Mouse (Mus musculus) midbrain, postnatal 0 days (tissue): Measurements from ENCODE around the gene Coa4. TPM values are rescaled to one million over a fixed set of nuclear protein-coding genes. Genes with fewer than 3 reads are reported as not detected.
A peak's percentile ranks its signal among the peaks of the same experiment; 100 is the strongest.

Experiments used
- ATAC-seq: fragments of 200-750 bp; cut with Nextera tagmentation; 2 replicates; pipeline ENCODE4 v1.8.0; 2017; ENCODE audit warnings: moderate number of reproducible peaks, mild to moderate bottlenecking, moderate TSS enrichment, moderate library complexity; ENCODE audit not compliant: low FRiP score
- DNase-seq: peaks from one replicate; pipeline ENCODE4 v3.0.0-alpha.2; 2015; ENCODE audit warnings: low spot score
- H3K27ac ChIP-seq: fragments of 300-500 bp; sonication (generic); 2 replicates; pipeline ENCODE4 v1.5.1; 2014; ENCODE audit warnings: low read depth, mild to moderate bottlenecking, low read length, mixed read lengths
- H3K27me3 ChIP-seq: fragments of 300-500 bp; sonication (generic); 2 replicates; pipeline ENCODE4 v1.6.1; 2014; ENCODE audit warnings: low read length, control low read depth, mixed read lengths; ENCODE audit not compliant: insufficient read depth
- H3K36me3 ChIP-seq: fragments of 300-500 bp; sonication (generic); 2 replicates; pipeline ENCODE4 v1.6.1; 2014; ENCODE audit warnings: low read length, control low read depth, mixed read lengths; ENCODE audit not compliant: insufficient read depth
- H3K4me1 ChIP-seq: fragments of 300-500 bp; sonication (generic); 2 replicates; pipeline ENCODE4 v1.6.1; 2014; ENCODE audit warnings: mild to moderate bottlenecking, control low read depth, antibody characterized with exemption, low read length, mixed read lengths; ENCODE audit not compliant: insufficient read depth
- H3K4me2 ChIP-seq: fragments of 300-500 bp; sonication (generic); 2 replicates; pipeline ENCODE4 v1.6.1; 2014; ENCODE audit warnings: low read depth, mild to moderate bottlenecking, low read length, mixed read lengths; ENCODE audit not compliant: poor library complexity, severe bottlenecking
- H3K4me3 ChIP-seq: fragments of 300-500 bp; sonication (generic); 2 replicates; pipeline ENCODE4 v1.5.1; 2014; ENCODE audit warnings: low read depth, mild to moderate bottlenecking, low read length, moderate library complexity
- H3K9ac ChIP-seq: fragments of 300-500 bp; sonication (generic); replicated peaks from 2 replicates; pipeline ENCODE4 v1.6.1; 2014; ENCODE audit warnings: mild to moderate bottlenecking, low read length, moderate library complexity, mixed read lengths; ENCODE audit not compliant: poor library complexity, severe bottlenecking
- H3K9me3 ChIP-seq: fragments of 300-500 bp; sonication (generic); 2 replicates; pipeline ENCODE4 v1.6.1; 2016; ENCODE audit warnings: low read length, control low read depth
- CTCF ChIP-seq: IDR thresholded peaks from 2 replicates; pipeline ENCODE4 v1.5.1; 2016; ENCODE audit warnings: antibody characterized with exemption, mild to moderate bottlenecking
- WGBS: fragments of 180-500 bp; shearing (Covaris S2); extraction: QIAGEN DNeasy Blood & Tissue Kit; methylation state at CpG from one replicate; pipeline ENCODE4 v1.1.7; 2014; 5-methylcytosine and 5-hydroxymethylcytosine counted together
- polyA plus RNA-seq: library from polyadenylated mRNA; unstranded; fragments of >200 nt; fragmentation: Nextera tagmentation; extraction: Ambion mirVana; gene quantifications from 2 replicates; pipeline ENCODE4 v1.2.1, GENCODE M21; 2015
- total RNA-seq: library from RNA; depleted of rRNA; stranded (reverse); fragments of >200 nt; gene quantifications from 2 replicates; pipeline ENCODE4 v1.2.3, GENCODE M21; 2014

Coa4 gene
- total and polyA plus RNA-seq, 2 experiments from 2014 or later = 3.9 to 6.5 TPM

DNA sequence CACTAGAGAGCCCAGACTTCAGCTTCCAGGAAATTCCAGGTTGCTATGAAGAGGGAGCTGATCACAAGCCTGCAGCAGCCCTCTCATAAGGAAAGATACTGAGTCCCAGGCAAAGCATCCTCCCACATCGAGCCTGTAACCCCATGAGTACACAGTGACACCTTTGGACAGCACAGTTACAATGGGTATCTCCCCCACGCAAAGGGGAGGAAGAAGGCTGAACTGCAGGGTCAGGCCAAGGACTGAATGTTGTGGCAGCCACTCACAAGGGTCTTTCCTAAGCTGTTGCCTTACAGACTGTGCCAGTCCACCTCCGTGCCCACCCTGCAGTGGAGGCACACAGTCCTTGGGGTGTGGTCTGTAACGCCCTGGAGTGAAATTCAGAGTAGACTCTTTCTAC is 30.4 kb upstream of the Coa4 start:
- no peak for DNase-seq
- no peak for ATAC-seq
- no peak overlapping the region for H3K27ac ChIP-seq
- H3K4me3 ChIP-seq = no peak overlapping the region
- no peak for TF ChIP-seq CTCF
- H3K4me2 ChIP-seq = no peak overlapping the region
- no peaks in the 10 kb centered on the region for H3K4me1 ChIP-seq
- H3K9me3 ChIP-seq = no peaks in the 10 kb centered on the region
- H3K27me3 ChIP-seq = no peaks in the 10 kb centered on the region
- H3K9ac ChIP-seq = no peak overlapping the region
- 77% methylated on average over 4 of the region's 4 CpGs for WGBS
- no peaks in the 10 kb centered on the region for H3K36me3 ChIP-seq

DNA sequence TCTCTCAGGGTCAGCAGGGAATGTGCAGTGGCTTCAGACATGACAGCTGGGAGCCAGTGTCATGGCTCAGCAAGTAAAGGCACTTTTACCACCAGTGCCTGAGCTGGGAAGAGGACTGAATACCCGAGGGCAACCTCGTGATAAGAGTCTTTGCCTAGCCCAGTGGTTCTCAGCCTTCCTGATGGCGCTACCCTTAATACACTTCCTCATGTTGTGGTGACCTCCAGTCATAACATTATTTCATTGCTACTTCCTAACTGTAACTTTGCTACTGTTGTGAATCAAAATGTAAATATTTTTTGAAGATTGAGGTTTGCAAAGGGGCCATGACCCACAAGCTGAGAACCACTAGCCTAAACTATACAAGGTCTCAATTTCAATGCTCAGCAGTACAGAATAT is 28.2 kb upstream of the Coa4 start:
- H3K4me1 ChIP-seq = no peaks in the 10 kb centered on the region
- no peak for ATAC-seq
- no peak overlapping the region for H3K4me2 ChIP-seq
- no peak overlapping the region for H3K9ac ChIP-seq
- no peak for DNase-seq
- no peak overlapping the region for H3K4me3 ChIP-seq
- H3K9me3 ChIP-seq = no peaks in the 10 kb centered on the region
- H3K27ac ChIP-seq = no peak overlapping the region
- no peak for TF ChIP-seq CTCF
- H3K36me3 ChIP-seq = no peaks in the 10 kb centered on the region
- 78% methylated on average over 3 of the region's 3 CpGs for WGBS
- H3K27me3 ChIP-seq = no peaks in the 10 kb centered on the region

DNA sequence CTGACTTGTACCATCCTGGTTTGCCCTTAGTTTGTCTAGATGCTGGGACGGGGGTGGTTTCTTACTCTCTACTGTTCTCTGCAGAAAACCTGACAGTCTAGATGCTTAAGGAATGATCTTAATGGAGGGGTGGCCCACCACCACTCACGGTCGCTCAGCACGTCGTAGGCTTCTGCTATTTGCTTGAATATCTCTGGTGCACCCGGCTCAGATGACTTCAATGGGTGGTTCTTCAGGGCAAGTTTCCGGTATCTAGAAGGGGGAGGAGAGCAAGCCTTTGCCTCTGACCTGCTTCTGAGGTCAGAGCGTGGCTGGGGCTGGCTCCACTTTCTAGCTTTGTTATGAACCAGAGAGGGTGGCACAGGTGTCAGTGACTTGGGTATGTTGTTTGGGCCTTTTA is 25.3 kb upstream of the Coa4 start:
- Histone ChIP-seq H3K36me3 (no peaks in the 10 kb centered on the region), H3K4me2 (no peak overlapping the region), H3K9me3 (no peaks in the 10 kb centered on the region), H3K9ac (no peak overlapping the region), H3K4me3 (no peak overlapping the region), H3K27ac (no peak overlapping the region), H3K27me3 (no peaks in the 10 kb centered on the region), H3K4me1 (no peaks in the 10 kb centered on the region)
- TF ChIP-seq CTCF = no peak
- ATAC-seq (no peak), DNase-seq (no peak)
- 87% methylated on average over 8 of the region's 8 CpGs for WGBS

DNA sequence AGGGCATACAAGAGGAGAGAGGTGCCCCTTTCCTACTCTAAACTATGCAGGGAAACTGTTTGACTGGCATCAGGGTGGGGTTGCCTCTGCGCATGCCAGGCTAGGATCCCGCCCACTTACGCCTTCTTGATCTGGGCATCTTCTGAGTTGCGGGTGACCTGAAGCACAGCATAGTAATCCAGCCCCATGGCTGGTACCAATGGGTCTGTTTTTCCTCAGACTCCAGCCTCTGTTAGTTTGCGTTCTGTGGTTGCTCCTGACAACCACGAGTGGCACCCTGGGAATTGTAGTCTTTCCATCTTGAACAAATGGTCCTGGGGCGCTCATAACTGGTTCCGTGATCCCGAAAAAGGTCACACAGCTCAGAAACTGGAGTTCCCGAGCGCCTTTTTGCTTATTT is 22.3 kb upstream of the Coa4 start, which contains the start of gene Dnajb13:
Dnajb13 (minus strand) TSS at position 388 of the 400 bp plus-strand sequence.
- peak; percentile 44; the same call in 1 of the 2 replicates for ATAC-seq
- Histone ChIP-seq H3K4me3 (no peak within 1 kb of the TSS), H3K9ac (no peak within 1 kb of the TSS), H3K4me1 (no peaks in the 10 kb centered on the region), H3K4me2 (peak within 1 kb of the TSS; percentile 18; the same call in 1 of the 2 replicates), H3K27me3 (no peaks in the 10 kb centered on the region), H3K36me3 (no peaks in the 10 kb centered on the region), H3K27ac (no peak within 1 kb of the TSS), H3K9me3 (no peaks in the 10 kb centered on the region)
- peak; percentile 63 for DNase-seq
- WGBS = 46% methylated on average over 11 of the region's 11 CpGs
- TF ChIP-seq CTCF = no peak

DNA sequence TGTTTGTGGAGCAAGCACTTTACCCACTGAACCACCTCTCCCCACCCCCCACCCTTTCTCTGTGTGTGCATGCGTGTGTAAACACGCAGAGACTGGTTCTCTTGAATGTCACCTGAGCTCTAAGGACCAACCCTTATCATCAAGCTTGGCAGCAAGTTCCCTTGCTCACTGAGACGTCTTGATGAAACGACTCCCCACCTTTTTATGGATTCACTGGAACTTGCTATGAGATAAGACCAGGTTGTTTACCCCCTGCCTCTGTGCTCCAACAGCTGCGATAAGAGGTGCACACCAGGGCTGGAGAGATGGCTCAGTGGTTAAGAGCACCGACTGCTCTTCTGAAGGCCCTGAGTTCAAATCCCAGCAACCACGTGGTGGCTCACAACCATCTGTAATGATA is 16.7 kb upstream of the Coa4 start:
- no peaks in the 10 kb centered on the region for H3K36me3 ChIP-seq
- no peak overlapping the region for H3K9ac ChIP-seq
- DNase-seq (no peak), ATAC-seq (no peak)
- H3K4me3 ChIP-seq = no peak overlapping the region
- H3K27ac ChIP-seq = no peak overlapping the region
- no peak overlapping the region for H3K4me2 ChIP-seq
- H3K27me3 ChIP-seq = no peaks in the 10 kb centered on the region
- WGBS = 73% methylated on average over 7 of the region's 7 CpGs
- no peak for TF ChIP-seq CTCF
- H3K9me3 ChIP-seq = no peaks in the 10 kb centered on the region
- H3K4me1 ChIP-seq = no peaks in the 10 kb centered on the region

DNA sequence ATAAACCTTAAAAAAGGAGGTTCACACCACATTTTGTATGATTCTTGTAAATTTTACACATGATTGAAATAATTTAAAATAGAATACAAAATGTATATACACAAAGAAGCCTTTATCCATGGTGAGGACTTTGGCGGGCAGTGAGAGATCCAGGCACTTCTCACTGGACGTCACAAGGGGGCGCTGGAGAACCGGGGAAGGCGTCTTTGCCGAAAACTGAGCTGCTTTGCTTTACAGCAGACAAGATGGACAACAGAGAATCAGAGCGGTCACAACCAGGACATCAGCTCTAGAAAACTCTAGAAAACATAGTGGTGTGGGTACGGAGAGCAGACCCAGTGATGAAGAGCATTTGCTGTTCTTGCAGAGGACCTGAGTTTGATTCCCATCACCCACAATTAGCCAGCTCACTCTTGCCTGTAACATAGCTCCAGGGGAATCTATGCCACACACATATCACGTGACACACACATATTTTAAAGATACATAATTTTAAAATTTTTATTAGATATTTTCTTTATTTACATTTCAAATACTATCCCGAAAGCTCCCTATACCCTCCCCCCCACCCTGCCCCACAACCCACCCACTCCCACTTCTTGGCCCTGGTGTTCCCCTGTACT is 16.1 kb upstream of the Coa4 start:
- H3K4me3 ChIP-seq = no peak overlapping the region
- WGBS = 18% methylated on average over 10 of the region's 10 CpGs
- H3K4me2 ChIP-seq = peak overlapping the region; percentile 24; the same call in 1 of the 2 replicates
- H3K9ac ChIP-seq = no peak overlapping the region
- H3K4me1 ChIP-seq = no peaks in the 10 kb centered on the region
- no peaks in the 10 kb centered on the region for H3K9me3 ChIP-seq
- no peaks in the 10 kb centered on the region for H3K27me3 ChIP-seq
- DNase-seq (peak; percentile 81), ATAC-seq (no peak)
- no peak overlapping the region for H3K27ac ChIP-seq
- TF ChIP-seq CTCF = peak; percentile 94
- H3K36me3 ChIP-seq = no peaks in the 10 kb centered on the region
